Mouse (Mus musculus) lung, postnatal 0 days (tissue): Measurements from ENCODE around the gene Soat1.

ENCODE experiments used
- CTCF ChIP-seq: IDR thresholded peaks from 2 replicates; pipeline ENCODE4 v1.5.1; 2016; ENCODE audit warnings: antibody characterized with exemption, mild to moderate bottlenecking
- EP300 ChIP-seq: IDR thresholded peaks from 2 replicates; pipeline ENCODE4 v1.6.1; 2016; ENCODE audit warnings: antibody characterized with exemption, mild to moderate bottlenecking, control low read depth

- TF ChIP-seq CTCF, result no peak
- TF ChIP-seq EP300, result no peak; the same call in 1 of the 2 replicates
Measured at GRCm38 (mm10) chr1:156470557-156470956, 3.6 kb downstream of the Soat1 start.
